Mouse (Mus musculus) C2C12 (cell line): ENCODE data around the gene Tax1bp1.

Experiments
- CTCF ChIP-seq: IDR thresholded peaks from one replicate; pipeline ENCODE4 v1.5.1; 2011; ENCODE audit not compliant: control insufficient read depth, insufficient read depth, insufficient read length
- FOSL1 ChIP-seq: IDR thresholded peaks from one replicate; pipeline ENCODE4 v1.8.0; 2011; ENCODE audit warnings: mild to moderate bottlenecking, low read length; ENCODE audit not compliant: poor library complexity, insufficient read depth, severe bottlenecking
- MAX ChIP-seq: IDR thresholded peaks from one replicate; pipeline ENCODE4 v1.6.1; 2011; ENCODE audit warnings: mild to moderate bottlenecking, control low read depth
- MYOG ChIP-seq: IDR thresholded peaks from one replicate; pipeline ENCODE4 v1.6.1; 2011; ENCODE audit not compliant: control insufficient read depth, insufficient read length; ENCODE audit errors: extremely low read depth
- USF1 ChIP-seq: IDR thresholded peaks from one replicate; pipeline ENCODE4 v1.6.1; 2011; ENCODE audit warnings: low read depth, mild to moderate bottlenecking, control low read depth, moderate library complexity

DNA sequence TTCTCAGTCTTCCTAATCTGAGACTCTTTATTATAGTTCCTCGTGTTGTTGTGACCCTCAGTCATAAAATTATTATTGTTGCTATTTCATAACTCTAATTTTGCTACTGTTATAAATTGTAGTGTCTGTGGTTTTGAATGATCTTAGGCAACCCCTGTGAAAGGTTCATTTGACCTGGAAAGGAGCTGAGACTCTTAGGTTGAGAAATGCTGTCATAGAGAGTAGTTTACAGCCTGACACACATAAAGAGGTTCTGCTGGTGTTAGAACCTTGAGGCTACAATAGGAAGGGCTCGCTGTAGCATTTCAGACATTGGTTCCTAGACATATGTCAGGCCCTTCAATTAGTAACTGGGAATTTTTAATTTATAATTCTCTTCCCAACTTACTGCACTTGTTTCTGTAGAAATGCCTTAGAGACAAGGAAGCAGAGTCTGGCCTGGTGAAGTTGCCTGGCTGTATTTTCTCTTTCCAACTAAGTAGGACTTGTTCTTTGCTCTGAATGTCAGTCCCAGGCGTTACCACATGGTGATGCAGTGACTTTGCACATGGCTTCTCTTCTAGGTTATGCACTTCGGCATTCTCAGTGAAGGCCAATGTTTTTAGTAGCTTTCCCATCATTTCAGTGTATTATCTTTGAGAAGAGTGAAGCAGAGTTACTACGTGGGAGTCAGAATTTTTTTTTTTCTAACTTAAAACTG, 4.1 kb downstream of the Tax1bp1 start:
- no peak for TF ChIP-seq CTCF
- no peak for TF ChIP-seq MAX
- no peak for TF ChIP-seq USF1
- TF ChIP-seq FOSL1 = no peak
- TF ChIP-seq MYOG = no peak
